Mouse (Mus musculus) megakaryocyte, embryonic 14.5 days (primary cell): ENCODE results near the gene Agap1.

Experiments
- FLI1 ChIP-seq: IDR thresholded peaks from 2 replicates; pipeline ENCODE4 v1.6.1; 2012; ENCODE audit warnings: low read length, inconsistent platforms, mixed read lengths
- GATA1 ChIP-seq: IDR thresholded peaks from 3 replicates; pipeline ENCODE4 v1.6.1; 2012; ENCODE audit warnings: mixed read lengths, low read length, inconsistent platforms, borderline replicate concordance

DNA sequence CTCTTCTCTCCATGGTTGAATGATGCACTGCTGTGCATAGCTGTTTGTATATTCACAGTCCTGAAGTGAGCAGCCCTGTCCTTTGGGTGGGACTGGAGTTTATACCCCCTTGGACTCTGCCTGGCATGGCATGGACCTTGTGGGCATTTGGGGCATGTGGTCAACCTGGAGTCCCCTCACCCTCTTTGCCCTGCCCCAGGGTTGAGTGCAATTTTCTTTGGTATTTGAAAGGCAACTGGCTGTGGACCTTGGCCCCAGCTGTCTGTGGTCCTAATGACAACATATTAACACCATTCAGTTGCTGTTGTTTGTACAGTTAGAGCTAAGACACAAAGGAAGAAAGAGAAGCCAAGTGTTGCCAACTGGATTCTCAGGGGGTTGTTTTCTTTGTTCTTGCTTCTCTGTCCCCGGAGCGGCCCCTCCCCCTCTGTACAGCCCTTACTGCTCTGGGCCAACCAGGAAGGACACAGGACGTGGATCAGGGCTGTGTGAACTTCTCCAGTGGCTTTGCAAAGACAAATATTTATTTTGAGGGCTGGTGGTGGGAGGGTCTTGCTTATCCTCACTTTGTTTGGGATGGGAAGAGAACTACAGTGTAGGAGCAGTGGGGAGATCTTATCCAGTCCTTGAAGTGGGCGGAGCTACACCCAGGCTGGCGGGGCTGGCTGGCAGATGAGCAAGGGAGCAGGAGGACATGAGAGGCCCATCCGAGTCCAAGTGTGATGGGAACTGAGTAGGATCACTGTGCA, 12.9 kb downstream of the Agap1 start:
- TF ChIP-seq GATA1 (no peak), FLI1 (no peak)
